Mouse (Mus musculus) lung, postnatal 36 days (tissue): ENCODE results near the gene Cxcl1.
"Not testable (repeated sequence)": the region's sequence is repeated elsewhere in the genome, so short reads cannot be mapped to it uniquely, and the experiment has no call there.

Experiments used
- DNase-seq: peaks from one replicate; pipeline ENCODE4 v3.0.0; 2022; ENCODE audit warnings: mixed read lengths

Gene Cxcl1

DNA sequence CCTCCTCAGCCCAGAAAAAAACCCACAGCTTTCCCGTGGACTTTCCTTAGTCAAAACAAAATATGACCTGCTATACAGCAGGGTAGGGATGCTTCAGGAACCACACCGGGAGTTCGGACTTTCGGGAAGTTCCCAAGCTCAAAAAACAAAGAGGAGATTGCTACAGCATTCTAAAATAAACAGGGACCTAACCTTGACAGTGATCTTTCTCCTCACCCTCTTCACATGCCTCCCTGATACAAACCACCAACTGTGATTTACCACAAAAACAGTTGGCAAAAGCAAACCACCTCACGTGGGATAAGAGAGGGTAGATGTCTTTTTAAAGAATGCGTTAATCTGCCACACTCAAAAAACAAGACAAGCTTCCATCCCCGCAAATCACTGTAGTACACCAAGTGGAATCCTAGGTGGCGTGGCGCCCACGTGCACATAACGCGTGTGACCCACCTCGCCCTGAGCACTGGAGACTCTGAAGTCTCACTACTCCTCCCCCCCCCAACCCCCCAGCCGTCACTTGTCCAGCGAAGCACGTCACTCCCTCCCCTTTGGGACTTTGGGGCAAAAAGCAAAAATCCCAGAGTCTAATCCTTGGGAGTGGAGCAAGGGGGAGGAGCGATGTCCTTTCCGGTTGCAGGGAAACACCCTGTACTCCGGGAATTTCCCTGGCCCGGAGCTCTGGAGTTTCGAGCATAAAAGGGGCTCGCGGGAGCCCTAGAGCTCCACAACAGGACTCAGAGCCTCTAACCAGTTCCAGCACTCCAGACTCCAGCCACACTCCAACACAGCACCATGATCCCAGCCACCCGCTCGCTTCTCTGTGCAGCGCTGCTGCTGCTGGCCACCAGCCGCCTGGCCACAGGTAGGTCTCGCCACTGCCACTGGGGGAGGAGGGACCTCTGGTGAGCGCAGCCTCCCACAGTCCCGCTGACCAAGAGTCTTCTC lies at the start of gene Cxcl1:
Cxcl1 (plus strand) TSS at position 723 of the 945 bp plus-strand sequence.
- peak; percentile 49 for DNase-seq

DNA sequence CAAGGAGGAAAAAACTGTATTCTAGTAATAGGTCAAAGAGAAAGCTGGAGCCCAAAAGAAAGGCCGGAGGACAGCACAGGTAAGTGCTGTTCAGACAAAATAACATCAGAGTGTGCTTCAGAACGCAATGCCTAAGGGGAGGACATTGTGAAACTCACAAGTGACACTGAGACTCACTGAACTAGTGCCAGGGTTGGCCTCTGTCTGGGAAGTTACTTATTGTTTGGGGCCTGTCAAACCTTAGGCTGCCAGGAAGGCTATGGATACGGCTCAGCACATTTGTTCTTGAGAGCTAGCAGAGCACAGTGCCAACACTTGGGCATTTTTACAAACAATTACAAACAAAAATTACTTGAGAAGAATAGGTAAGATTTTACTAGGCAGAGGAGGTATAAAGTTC lies 47.1 kb upstream of the Cxcl1 start:
- DNase-seq: peak; percentile 31

DNA sequence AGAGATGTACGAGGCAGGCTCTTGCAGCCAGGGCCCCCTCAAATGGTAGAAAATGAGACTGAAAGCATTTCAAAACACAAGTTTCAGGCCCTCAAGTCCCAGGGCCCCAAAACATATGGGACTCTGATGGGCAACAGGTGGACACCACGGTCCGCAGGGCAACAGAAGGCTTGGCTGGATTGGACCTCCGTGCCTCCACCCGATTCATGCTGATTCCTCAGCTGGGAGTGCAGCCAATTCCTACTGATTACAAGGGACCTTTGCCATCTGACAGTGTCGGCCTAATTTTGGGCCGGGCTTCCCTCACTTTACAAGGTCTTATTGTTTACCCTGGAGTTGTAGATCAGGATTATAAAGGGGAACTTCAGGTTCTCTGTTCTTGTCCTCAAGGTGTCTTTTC lies 40.9 kb upstream of the Cxcl1 start:
- DNase-seq: not testable (repeated sequence)

DNA sequence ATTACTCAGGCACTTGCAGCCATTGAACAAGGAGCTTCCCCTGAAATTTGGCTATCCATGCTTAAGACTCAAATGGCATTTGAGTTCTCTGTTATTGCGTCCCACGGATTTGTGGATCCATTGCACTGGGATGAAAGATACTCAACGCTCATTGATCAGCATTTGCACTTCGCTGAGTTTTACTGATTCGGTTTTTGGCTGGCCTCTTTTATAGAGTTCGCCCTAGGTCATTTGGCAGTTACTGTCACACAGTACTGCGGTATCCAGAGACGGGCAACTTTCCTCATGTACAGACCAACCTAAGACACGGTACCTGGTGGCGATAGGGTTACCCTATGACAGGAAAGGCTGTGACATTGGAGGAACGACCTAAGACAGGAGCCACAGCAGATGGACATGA lies 39.6 kb upstream of the Cxcl1 start:
- not testable (repeated sequence) for DNase-seq

DNA sequence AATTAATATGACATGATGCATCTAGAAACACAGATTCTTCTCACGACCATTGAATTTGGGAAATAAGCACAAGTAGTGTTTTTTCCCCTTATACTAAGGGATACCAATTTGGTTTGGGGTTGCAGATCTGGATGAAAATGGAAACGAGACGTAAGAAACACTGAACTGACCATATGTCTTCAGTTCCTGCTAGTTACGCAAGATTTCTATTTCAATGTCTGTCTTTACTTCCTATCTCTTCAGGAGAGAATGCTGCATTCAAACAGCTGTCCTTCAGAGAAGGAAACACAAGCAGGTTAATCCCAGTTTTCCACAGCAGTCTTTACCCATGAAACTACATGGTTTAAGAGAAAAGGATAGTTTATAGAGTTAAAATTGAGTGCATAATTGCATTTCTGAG lies 37.8 kb upstream of the Cxcl1 start:
- DNase-seq: no peak

DNA sequence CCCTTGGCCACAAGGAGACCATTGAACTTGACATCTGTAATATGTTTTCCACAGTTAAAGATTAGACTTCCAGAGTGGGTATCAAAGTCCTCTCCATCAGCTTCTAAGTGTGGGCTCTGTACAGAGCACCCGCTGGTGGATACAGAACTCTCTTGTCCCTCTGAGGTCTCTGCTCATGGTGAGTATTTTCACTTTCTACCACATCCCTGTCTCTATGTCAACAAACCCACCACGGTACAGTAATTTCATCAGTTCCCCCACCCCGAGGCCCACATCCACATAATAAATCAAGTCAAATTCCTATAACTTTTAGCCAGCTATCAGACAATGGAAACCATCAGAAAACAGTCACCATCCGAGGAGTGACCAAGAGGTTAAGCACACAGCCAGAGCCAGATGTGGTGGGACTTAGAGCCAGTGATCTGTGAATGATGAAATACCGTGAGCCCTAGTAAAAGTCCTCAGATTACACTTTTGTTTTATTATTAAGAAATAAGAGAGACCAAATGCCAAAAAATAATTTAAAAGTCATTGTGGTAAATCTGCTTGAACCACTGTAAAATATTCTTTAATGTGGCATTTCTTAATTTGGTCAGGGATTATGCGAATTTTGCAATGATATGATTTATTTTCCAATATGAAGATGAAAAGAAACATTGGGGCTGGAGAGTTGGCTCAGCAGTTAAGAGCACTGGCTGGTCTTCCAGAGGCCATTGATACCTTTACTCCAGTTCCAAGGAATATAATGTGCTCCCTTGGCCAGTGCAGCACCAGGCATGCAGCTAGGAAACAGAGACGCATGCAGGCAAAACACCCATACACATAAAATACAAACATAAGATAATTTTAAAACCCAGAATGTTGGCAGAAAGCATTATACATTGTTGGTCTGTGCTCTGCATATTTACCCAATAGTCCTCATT lies 35.5 kb upstream of the Cxcl1 start:
- no peak for DNase-seq

DNA sequence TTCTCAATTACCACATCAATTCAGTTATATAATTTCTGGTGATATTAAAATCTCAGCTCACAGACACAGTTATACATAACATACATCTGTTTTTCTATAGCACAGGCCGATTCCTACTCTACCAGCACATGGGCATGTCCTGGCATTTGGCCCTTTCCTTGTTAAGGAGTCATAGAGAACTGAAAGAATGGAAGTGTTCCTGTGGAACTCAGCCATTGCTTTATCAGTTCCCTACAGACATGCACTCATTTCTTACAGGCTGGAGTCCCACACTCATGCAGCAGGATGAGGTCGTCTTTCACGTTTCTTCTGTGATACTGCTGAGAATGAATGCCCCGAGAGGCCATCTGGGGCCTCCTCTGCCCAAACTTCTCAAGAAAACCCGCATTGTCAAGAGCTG lies 33.6 kb upstream of the Cxcl1 start:
- no peak for DNase-seq

DNA sequence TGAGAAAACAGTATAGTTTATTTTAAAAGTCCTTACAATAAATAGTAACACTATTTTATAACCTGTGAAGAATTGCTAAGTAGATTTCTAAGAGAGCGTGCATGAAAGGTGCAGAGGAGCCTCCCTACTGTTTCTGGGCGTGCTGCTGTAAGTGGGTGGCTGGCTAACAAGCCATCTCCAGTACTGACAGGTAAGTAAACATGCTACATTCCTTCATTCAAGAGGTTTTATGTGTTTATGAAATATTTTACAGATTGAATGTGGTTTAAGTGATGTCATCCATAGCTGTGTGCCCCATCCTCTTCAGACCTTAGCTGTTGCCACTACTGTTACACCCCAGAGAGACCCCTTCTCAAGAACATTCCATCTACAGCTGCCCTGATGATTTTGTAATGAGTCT lies 32.6 kb upstream of the Cxcl1 start:
- DNase-seq: no peak

DNA sequence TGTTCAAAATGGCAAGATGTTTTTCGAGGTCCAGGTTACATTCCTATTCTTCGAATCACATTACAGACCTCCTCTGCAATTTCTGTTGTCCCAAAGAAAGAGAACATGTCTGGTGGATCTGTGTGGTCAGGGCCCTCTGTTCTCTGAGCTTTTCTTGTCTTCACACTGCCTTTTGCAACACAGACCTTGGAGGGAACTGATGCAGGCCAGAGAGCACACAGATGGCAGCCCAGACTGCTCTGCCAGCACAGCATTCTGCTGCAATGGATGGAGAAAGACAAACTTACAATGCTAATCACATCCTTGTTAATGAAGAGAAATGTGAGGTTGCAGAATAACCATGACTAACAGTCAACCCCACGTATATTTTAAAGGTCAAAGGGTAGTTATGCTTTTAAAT lies 32.0 kb upstream of the Cxcl1 start:
- DNase-seq: no peak

DNA sequence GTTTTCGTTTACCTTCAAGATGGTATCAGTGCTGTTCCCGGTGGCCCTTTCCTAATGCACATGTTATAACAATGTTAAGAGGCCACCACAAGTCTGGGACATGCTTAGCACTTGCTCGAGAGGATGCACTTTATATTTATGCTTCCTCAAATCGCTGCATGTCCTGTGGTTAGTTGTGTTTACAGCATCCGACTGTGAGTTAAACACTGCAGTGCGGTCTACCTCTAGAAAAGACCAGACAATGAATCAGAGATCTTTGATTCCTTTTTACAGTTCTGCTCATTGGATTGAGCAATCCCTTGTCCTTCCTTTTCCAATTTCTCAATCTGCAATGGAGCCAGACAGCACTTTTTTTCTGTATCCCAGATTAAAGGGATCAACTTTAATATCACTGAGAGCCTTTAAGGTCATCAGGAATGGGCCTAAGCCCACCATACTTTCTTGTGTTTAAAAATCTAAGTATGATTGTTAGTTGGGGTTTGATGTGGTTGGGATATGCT lies 29.1 kb upstream of the Cxcl1 start:
- DNase-seq: no peak

DNA sequence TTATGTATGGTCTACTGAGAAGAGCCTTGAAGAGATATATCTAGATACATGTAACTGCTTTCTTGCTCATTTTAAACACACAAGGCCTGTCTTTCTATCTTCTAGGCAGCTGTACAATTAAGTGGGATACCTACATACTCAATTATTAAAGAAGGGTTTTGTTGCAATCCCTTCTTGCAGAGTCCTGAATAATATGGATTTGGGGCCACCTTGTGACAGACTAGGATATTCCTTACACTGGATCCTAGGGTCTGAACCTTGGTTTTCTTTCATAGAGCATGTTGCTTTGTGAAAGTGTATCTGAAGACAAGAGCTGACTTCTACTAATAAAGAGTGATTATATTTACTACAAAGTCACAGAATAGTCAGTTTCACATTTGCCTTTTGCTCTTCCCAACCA lies 24.3 kb upstream of the Cxcl1 start:
- peak; percentile 40 for DNase-seq

DNA sequence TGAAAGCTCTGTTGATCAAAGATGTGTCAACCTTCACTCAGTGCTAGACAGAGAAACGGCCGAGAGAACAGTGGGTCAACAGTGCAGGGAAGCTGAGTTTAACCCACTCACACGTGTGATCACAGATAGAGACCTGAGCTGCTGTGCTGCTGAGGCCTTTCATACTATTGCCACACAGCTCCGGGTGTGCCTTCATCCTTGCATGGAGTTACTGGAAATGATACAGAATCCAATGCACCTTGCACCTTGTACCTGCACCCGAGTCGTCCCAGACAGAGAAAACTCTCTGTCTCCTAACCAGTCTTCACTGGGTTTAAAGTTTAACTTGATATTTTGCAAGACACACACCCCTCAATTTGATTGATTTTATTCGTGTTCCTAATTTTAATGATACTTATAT lies 18.7 kb upstream of the Cxcl1 start:
- DNase-seq: no peak

DNA sequence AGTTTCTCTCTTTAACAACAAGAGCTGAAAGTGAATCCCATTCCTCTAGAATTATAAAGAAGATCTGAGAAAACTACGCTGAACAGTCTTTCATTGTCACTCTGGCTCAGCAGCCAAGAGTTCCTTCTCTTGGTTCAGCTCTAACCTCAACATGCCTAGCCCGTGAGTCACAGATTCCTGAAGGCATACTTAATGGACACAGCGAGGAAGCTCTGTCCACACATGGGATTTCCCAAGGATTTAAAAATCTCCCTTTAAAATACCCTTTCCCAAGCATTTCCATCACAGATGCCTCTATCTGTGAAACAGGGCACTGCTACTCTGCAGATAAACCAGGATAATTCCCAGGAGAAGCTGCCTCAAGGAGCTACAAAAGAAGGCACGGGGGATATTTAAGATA lies 15.0 kb upstream of the Cxcl1 start:
- DNase-seq: peak; percentile 67

DNA sequence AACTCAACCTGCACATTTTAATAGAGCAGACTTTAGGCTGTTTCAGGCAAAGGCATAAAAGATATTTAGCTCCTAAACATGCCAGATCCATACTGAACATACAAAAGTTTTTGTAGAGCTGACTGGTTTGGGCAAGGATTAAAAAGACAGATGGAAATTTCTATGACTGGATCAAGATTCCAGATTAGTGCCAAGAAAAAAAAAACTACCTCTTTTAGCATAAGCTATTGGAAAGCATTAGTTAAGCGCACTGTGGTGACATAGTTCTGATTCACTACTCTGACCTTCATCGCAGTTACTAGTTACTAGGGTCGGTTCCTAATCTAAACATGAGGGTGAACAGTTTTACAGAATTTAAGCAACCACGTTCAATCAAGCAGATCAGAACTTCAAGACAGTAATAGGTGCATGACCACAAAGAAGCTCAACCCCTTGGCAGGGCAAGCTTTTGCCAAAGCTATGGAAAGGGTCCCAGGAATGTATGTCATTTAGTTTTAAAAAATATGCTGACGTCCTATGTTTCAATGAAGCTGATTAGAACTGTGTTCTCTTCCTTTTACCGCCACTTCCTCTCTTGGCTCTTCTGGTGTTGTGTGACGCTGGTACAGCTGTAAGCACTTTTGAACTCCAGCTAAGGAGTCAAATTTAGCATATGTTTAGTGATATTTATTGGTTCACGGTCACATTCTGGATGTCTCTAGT lies 14.4 kb upstream of the Cxcl1 start:
- no peak for DNase-seq

DNA sequence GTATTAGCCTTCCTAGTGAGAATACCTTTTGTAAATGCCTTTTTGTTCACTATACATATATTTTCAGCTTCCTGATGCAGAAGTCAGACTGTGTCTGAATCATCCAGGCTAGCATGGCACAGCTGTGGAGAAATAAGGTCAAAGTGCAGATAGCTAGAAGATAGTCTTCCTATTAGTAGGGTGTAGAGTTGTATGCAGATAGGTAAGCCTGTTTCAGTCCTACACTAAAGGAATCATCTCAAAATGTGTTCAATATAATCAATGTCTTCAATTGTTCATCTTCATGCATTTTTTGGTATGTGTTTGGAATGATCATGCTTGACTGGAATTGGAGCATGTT lies 13.9 kb upstream of the Cxcl1 start:
- no peak for DNase-seq

DNA sequence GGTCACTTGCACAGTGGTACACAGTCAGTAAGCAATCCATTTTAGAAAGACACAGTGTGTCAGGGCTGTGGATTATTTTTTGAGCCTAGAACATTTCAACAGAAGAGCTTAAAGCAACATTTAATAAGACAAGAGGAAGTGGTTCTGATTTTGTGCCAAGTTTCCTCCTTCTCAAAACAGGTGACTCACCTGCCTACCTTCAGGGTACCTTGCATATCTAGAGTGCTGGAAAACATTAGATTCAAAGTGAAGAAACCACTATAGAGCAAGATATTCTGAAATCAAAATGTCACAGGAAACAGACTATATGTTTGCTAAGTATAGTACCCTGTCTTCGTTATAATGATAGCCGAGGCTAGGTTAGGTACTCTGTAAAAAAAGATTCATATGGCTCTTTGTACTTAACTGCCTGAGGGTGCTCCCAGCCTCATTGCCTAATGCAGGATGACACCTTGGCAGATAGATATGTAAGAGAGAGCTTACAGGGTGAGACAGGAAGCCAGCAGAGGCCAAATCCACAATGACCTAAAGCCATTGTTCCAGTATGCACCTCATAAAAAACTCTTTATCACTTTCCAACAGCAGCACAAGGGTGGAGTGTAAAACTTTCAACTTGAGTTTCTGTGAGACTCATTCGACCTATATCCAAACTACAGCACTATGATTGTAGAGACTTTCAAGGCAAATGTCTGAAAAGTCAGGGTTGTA lies 11.6 kb upstream of the Cxcl1 start:
- peak; percentile 40 for DNase-seq

DNA sequence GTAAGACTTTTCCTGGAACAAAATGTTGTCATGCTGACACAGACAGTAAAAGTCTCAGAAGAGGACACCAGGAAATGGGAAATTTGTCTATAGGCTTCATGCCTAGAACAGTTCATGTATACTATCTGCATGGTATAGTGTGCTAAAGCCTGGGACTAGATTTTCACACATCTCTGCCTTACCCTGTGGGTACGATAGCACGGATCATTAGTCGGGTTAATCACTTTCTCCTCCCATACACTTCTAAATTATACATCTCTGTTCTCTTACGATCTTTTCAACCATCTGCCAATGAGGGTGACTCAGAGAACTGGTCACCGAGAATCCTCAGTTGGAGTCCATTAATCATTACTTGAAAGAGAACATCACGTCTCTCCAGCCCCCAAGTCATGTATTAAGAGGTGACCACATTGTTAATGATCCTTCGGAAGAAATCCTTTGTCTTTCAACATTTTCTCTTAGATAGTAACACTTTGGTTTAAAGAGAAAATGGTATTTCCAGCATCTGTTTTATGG lies 10.6 kb upstream of the Cxcl1 start:
- no peak for DNase-seq

DNA sequence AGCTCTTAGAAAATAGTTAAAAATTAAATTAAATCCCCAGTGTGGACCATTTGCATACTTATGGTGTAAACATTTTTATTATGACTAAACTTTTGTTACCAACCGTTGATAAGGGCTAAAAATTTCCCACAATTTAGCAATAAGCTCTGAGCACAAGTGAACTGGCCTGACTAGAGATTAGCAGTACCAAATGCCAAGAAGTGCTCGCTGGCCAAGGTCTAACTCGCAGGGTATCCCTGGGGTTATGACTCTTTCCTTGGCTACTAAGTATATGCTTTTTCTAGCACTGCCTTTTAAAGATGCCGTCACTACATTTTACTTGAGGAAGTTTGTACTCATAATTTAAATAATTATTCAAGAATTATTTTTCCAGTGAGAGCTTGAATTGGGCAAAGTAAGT lies 10.0 kb upstream of the Cxcl1 start:
- DNase-seq: no peak

DNA sequence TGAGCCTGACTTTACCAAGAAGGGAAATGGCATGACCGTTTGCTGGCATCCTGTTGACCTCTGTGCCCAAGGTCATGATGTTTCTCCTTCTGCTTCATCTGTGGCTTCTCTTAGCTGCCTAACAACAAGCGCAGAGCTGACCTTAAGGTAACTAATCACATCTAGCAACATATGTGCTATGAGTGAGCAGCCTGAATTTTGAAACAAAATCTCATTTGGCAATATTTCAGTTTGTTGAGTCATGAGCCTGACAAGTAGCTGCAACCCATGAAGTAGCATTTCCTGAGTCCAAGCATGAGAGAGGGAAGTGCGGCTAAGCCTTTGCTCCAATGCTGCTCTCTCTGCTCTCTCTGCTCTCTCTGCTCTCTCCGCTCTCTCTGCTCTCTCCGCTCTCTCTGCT lies 9.4 kb upstream of the Cxcl1 start:
- peak; percentile 51 for DNase-seq

DNA sequence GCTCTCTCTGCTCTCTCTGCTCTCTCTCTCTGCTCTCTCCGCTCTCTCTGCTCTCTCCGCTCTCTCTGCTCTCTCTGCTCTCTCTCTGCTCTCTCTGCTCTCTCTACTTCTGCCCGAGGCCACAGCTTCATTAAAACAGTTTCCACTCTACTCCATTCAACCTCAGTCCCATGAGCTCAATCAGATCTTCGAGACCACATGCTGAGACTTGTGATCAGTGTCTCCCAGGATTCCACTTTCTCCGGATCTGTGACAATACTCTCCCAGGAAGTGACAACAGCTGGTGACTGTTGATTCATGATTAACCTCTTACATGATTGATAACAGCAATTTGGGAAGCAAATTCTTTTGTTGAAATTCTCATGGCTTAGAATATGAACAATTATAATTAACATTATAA lies 8.9 kb upstream of the Cxcl1 start:
- no peak for DNase-seq

DNA sequence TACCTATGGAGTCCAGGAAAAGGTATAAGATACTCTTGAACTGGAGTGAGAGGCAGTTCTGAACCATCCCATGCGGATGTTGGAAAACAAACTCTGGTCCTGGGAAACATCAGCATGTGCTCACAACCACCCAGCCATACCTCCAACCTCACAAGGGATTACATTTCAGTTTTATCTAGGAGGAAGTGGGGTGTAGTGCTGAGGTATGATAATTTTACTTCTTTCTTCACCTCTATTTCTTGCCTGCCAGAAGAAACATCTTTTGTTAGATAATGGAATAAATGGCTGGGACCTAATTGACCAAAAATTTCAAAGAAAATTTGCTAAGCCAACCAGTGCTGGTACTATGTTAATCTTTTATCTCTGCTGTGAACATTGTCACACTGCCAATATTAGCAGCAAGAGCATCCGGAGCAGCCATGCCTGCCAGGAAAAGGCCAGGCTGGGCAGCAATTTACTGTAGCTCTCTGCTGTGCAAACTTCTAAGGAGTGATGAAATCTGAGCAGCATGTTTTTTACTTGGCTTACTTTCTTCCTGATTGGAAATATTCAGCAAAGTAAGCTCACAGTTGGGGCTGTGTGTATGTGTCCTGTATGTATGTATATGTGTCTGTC lies 6.3 kb upstream of the Cxcl1 start:
- peak; percentile 28 for DNase-seq

DNA sequence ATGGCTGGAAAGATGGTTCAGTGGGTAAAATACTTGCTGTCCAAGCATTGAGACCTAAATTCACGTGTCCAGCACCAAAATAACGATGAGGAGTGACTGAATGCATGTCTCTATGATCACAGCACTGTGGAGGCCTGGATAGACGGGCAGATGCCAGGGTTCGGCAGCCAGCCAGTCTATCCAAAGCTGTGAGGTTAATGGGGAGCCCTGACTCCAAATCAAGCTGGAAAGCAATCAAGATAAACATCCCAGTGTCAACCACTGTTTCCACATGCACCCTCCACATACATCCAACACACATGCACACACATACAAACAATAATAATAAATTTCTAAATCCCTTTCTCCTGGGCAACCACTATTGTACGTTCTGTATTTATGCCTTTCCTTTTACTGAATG lies 2.4 kb upstream of the Cxcl1 start:
- DNase-seq: no peak
